Comparison of ENCODE assay signal across 17 mouse cellular contexts in genomic region chr14:28267367-28267766, GRCm38 (mm10).
"Had no signal": no experiment of that assay in that cellular context is flagged by ENCODE, and none has a peak within 500 bp of the region (broad histone marks: within the 10 kb centered on the region; RNA-seq: fewer than 3 reads in every experiment).

No protein-coding gene starts in this region.

- ATAC-seq: liver, postnatal 0 days; lung, postnatal 0 days; midbrain, embryonic 13.5 days; midbrain, embryonic 15.5 days had no signal

- H3K9ac ChIP-seq: liver, postnatal 0 days; lung, embryonic 15.5 days; midbrain, embryonic 13.5 days; midbrain, embryonic 15.5 days; neural tube, embryonic 12.5 days; stomach, embryonic 15.5 days had no signal

- DNase-seq: liver, postnatal 0 days; lung, adult 2 months; lung, postnatal 14 days; lung, postnatal 36 days; thymus, adult 18-20 months; thymus, postnatal 14 days; thymus, postnatal 36 days had no signal

- H3K36me3 ChIP-seq: lung, embryonic 15.5 days; midbrain, embryonic 13.5 days; midbrain, embryonic 15.5 days; neural tube, embryonic 12.5 days; stomach, embryonic 15.5 days had no signal

- H3K9me3 ChIP-seq: lung, embryonic 15.5 days; midbrain, embryonic 13.5 days; midbrain, embryonic 15.5 days; neural tube, embryonic 12.5 days; stomach, embryonic 15.5 days had no signal

- H3K4me2 ChIP-seq: lung, embryonic 15.5 days; midbrain, embryonic 11.5 days; midbrain, embryonic 13.5 days; midbrain, embryonic 15.5 days; neural tube, embryonic 12.5 days; stomach, embryonic 15.5 days had no signal

- H3K4me1 ChIP-seq: lung, embryonic 15.5 days; megakaryocyte, embryonic 14.5 days; midbrain, embryonic 13.5 days; midbrain, embryonic 15.5 days; neural tube, embryonic 12.5 days; stomach, embryonic 15.5 days had no signal

- H3K27me3 ChIP-seq: megakaryocyte, embryonic 14.5 days; midbrain, embryonic 13.5 days; midbrain, embryonic 15.5 days; neural tube, embryonic 12.5 days; stomach, embryonic 15.5 days had no signal

- H3K27ac ChIP-seq: lung, embryonic 15.5 days; macrophage; midbrain, embryonic 13.5 days; midbrain, embryonic 15.5 days; neural tube, embryonic 12.5 days; stomach, embryonic 15.5 days; stomach, postnatal 0 days had no signal

- H3K4me3 ChIP-seq: lung, embryonic 15.5 days; megakaryocyte, embryonic 14.5 days; midbrain, embryonic 13.5 days; midbrain, embryonic 15.5 days; neural tube, embryonic 12.5 days; stomach, embryonic 15.5 days had no signal
